Mouse (Mus musculus): ENCODE measurements around the gene Spaca1.
"Not testable (repeated sequence)": the region's sequence is repeated elsewhere in the genome, so short reads cannot be mapped to it uniquely, and the experiment has no call there.

Spaca1 gene

GRCm38 (mm10) chr4:34049571-34050255 is at the start of gene Spaca1:
Gene Spaca1 (minus strand): TSS chr4:34050191.
- DNase-seq (ENCODE audit: low spot score), result no peak

GRCm38 (mm10) chr4:34087286-34087685 is 37.3 kb upstream of the Spaca1 start:
- DNase-seq (ENCODE audit: low spot score), result not testable (repeated sequence)

- DNase-seq (ENCODE audit: low spot score), result no peak
These were observed 31.1 kb upstream of the Spaca1 start for GRCm38 (mm10) chr4:34081064-34081463.

GRCm38 (mm10) chr4:34069002-34069401 is 19.0 kb upstream of the Spaca1 start:
- no peak for DNase-seq (ENCODE audit: low spot score)

- no peak for DNase-seq (ENCODE audit: low spot score)
These were observed 8.3 kb upstream of the Spaca1 start for GRCm38 (mm10) chr4:34058320-34058719.

- no peak for DNase-seq (ENCODE audit: low spot score)
These were observed 23.2 kb downstream of the Spaca1 start for GRCm38 (mm10) chr4:34026771-34027170.

- no peak for DNase-seq (ENCODE audit: low spot score)
These were observed 28.5 kb downstream of the Spaca1 start for GRCm38 (mm10) chr4:34021456-34021855.

GRCm38 (mm10) chr4:33996382-33996781 is 53.6 kb downstream of the Spaca1 start:
- no peak for DNase-seq (ENCODE audit: low spot score)

GRCm38 (mm10) chr4:33992687-33993086 is 57.3 kb downstream of the Spaca1 start:
- DNase-seq (ENCODE audit: low spot score), result no peak

- no peak for DNase-seq (ENCODE audit: low spot score)
These were observed 61.4 kb downstream of the Spaca1 start for GRCm38 (mm10) chr4:33988466-33989089.
